Mouse (Mus musculus): ENCODE results near the gene Fxyd5.

Fxyd5 gene

DNA sequence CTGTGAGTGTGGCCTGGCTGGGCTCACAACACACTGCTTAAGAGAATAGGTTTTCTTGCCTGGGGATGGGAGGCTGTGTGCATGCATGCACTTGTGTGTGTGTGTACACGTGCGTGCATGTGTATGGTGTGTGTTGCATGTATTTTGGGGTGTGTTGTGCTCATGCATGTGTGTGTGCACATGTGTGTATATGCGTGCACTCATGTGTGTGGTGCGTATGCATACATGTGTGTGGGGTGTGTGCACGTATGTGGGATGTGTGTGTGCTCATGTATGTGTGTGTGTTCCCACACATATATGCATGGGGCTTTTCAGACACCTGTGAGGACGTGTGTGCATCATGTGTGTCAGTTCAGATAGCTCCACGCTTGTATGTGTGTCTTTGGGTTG is 18.3 kb upstream of the Fxyd5 start:
- DNase-seq (ENCODE audit: low read depth), result no peak

DNA sequence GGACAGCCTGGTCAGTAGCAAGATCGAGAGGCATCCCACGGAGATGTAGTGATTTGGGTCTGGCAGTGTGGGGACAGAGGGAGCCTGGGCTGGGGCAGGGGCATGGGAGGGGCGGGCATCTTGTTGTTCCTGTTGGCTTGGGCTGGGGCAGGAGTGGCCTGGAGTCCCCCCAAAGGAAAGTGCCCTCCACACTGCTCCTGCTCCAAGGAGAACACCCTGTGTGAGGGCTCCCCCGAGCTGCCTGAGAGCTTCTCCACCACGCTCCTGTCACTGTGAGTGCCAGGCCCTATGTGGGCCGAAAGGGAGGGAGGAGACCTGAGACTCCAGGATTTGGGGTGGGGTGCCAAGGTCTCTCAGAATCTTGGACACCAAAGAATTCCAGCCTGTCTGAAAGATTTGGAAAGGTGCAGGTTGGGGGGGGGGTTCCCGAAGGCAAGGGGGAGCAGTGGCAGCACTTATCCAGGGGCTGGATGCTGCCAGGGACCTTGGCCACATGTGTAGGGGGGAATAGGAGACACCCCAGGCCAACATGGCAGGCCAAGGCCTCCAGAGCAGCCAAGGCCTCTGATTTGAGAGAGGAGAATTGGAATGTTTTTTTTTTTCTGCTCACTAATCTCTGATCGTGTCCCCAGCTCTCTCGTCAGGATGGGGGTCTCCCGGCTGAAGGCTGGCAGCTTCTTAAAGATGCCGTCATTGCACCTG is 17.8 kb upstream of the Fxyd5 start:
- DNase-seq (ENCODE audit: low read depth), result no peak

DNA sequence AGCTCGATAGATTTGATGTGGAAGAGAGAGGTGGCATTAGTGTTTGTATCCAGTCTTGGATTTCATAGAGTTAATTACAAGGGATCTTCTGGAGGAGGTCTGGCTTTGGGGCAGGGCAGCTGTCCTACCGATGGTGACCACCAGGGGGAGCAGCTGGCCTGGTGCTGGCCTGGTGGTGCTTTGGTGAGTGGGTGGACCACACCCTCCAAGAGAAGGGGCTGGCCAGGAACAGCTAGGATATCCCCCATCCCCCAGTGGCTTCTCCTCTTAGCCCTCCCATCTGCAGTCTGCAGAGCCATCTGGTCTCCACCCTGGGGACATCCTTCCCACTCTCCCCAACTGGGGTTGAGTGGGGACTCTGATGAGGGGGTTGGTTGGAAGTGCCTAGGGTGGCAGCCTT is 16.8 kb upstream of the Fxyd5 start, which contains the start of gene Lgi4:
Gene Lgi4, plus strand, starts transcription at position 235 of the 400 bp plus-strand sequence.
- no peak for DNase-seq (ENCODE audit: low read depth)

DNA sequence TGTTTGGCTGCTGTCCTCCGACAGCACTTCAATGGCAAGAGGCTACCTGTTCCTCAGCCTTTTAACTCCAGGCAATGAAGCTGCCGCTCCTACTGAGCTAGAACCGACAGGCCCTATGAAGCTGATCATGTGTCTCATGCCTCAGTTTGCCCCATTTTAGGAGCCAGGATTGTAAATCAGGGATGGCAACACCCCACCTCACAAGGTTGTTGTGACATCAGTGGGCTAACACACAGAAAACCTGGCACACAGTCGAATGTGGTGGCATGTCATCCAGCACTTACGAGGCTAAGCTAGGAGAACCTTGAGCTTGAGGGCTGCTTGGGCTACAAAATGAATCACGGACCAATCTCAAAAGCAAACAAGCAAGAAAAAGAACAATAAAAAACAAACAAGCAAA is 15.9 kb upstream of the Fxyd5 start:
- DNase-seq (ENCODE audit: low read depth), result no peak

DNA sequence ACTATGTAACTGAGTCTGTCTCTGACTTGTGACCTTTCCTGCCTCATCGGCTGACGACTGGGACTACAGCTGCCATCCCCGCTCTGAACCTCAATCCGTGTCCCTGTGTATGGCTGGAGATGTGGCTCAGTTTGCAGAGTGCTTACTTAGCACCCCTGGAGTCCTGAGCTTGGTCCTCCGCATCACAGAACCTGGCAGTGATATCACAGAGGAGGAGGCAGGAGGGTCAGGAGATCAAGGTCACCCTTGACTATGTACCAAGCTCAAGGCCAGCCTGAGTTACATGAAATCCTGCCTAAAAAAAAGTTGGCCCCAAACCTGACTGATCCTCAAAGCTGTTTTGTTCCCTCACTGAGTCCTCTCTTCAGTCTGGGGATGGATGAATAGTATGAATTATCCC is 15.4 kb upstream of the Fxyd5 start:
- no peak for DNase-seq (ENCODE audit: low read depth)

DNA sequence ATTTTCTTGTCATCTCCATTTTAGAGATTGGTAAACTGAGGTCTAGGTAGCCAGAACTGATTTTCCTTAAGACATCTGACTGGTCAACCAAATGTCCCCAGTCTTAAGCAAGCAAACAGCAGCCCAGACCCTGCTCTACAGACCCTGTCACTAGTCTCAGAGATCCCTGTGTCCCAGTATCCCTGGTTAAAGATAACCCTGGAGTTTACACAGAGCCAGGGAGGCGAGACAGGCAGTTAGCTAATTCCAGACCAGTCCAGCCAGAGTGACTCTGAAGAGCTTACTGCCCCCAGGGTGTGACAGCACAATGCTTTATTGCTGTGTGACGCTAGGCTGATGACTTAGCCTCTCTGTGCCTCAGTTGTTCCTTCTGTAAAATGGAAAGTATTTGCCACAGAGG is 14.8 kb upstream of the Fxyd5 start, which contains the start of gene Fxyd1:
Gene Fxyd1, minus strand, starts transcription at position 129 of the 400 bp plus-strand sequence.
- DNase-seq (ENCODE audit: low read depth), result no peak

DNA sequence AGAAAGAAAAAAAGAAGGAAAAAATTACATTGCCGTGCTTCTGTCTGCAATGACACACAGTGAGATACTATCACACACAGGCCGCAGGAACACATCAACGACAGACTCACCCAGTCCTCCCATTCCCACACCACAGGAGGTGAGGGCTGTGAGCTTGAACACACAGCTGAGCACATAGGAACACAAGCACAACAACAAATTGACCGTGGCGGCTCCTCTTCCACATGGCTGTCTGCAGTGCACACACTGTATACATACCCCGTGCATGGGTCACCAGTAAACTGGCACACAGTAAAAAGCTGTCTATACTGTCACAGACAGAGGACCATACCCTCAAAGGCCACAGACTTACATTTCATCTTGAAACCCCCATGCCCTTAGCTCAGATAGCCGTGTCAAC is 14.2 kb upstream of the Fxyd5 start:
- DNase-seq (ENCODE audit: low read depth), result no peak

DNA sequence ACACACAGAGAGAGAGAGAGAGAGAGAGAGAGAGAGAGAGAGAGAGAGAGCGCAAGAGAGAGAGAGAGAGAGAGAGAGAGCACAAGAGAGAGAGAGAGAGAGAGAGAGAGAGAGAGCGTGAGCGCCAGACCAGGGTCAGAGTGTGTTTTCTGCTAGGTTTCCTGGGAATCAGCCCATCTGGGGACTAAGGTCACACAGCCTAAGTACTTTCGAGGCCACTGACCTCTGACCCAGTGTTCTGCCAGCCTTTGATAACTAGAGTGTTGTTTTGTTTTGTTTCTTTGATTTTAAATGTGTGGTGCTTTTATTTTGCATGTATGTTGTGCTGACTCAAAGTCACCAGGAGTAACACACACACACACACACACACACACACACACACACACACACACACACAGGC is 13.6 kb upstream of the Fxyd5 start:
- DNase-seq (ENCODE audit: low read depth), result no peak

DNA sequence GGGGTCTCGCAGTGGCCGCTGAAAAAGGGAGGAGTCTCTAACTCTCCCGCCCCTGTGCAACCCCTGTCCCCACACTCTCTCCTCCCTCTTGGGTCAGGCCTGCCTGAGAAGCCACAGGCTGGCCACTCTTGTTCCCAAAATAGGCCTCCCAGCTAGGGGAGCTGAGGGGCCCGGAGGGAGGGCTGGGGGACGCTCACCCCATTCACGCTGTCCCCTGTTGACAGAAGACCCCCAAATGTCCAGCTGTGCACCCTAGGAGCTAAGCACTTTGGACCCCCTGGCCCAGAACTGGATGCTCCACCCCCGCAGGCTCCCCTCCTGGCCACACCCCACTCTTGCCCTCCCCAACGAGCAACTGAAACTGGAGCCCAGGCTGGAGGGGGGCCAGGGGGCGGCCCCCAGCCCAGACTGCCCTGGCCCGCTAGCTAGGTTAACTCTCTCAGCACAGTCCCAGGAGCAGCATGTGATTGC is 13.1 kb upstream of the Fxyd5 start:
- no peak for DNase-seq (ENCODE audit: low read depth)

DNA sequence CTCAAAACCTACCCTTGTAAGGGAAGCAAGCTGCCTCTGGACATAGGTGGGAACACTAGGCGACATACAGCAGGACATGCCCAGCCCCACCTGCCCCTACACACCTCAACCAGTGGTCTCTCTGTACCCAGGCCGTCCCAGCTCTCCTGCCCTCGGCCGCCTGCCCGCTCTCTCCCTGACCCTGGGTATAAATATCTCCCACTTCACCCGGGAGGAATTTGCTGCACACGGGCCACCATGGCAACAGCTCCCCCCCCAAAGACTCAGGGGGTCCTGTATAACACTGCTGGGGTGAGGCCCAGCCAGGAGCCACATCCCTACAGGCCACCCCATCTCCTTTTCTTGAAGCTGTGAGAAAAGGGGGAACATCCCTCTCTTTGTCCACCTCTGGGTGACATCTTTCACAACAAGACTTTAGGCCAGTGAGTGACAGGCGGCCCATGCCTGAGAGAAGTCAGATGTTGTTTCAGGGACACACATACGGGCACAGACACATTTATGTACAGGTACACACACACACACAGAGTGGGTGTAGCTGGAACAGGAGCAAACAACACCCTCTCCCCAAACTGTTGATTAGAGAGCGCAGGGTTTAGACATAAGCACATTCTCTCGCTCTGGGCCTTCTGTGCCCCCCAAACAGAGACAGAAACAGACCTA is 12.5 kb upstream of the Fxyd5 start:
- DNase-seq (ENCODE audit: low read depth), result no peak

DNA sequence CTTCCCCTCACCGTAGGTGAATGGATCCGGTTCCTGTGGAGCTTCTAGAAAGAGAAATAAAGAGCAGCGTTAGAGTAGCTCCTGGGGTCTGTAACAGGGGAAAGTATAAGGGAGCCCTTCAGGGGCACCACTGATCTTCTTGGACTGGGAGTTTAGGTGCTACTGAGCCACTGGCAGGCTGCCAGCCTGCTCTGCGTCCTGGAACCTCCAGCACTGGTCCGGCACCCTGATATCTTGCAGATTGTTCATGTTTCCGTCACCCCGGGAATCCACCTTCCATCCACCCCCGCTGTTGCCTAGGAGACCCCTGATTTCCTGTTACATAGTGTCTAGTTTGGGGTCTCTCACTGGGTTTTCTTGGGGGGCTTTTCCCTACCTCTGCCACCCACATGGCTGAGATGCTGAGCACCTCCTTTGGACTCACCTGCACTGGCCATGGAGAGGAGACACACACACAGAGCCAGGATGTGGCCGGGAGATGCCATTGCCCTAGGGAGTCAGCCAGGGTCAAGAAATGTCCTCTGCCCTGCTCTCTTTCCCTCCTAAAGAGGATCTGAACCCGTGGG is 11.7 kb upstream of the Fxyd5 start:
- DNase-seq (ENCODE audit: low read depth), result no peak

DNA sequence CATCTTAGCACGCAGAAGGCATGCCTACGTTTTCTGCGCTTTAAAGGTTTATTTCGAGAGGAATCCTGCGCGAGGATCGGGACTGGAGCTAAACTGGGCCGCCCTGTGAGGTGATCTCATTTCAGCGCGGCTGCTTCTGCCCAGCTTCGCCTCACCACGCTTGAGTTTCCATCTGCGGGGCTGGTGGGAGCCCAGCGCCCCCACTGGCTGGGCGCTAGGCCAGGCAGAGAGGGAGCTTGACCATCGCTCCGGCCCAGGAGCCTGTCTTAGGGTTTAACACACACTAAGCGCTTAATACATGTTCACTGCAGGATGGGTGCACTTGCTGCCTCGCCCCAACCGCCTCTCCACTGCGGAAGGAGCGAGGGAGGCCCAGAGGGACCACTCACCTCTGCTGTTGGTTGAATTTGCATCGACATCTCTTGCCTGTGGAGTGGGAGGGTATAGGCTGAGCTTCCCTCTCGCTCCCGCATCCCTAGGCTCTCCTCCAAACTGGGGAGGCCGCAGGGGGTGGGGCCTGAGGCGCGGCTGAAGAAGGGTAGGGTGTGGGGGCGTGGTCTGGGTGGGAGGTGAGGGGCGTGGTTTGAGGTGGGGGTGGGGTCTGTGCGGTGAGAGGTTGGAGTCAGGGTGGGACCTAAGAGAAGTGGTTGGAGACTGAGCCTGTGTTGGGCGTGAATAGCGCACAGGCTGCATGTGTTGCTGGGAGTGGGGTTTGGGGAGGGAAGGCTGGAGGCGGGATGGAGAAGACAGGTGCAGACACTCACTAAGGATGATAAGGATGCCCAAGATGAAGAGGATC is 10.6 kb upstream of the Fxyd5 start:
- no peak for DNase-seq (ENCODE audit: low read depth)

DNA sequence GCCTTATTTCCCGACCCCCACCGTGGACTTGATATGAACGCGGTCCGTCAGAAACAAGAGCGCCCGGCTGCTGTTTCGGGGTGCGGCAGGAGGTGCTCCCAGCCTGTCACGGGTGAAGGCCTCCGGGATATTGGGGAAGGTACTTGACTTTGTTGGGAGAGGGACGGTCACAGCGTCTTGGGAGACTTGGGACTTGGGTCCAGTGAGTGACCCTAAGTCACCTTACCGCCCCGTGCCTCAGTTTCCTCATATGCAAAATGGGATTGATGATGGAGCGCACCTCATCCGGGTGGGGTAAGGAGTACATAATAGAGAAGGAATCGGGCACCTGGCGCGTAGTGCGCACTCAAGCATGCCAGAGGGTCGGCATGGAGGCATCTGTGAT is 10.0 kb upstream of the Fxyd5 start:
- DNase-seq (ENCODE audit: low read depth), result no peak

DNA sequence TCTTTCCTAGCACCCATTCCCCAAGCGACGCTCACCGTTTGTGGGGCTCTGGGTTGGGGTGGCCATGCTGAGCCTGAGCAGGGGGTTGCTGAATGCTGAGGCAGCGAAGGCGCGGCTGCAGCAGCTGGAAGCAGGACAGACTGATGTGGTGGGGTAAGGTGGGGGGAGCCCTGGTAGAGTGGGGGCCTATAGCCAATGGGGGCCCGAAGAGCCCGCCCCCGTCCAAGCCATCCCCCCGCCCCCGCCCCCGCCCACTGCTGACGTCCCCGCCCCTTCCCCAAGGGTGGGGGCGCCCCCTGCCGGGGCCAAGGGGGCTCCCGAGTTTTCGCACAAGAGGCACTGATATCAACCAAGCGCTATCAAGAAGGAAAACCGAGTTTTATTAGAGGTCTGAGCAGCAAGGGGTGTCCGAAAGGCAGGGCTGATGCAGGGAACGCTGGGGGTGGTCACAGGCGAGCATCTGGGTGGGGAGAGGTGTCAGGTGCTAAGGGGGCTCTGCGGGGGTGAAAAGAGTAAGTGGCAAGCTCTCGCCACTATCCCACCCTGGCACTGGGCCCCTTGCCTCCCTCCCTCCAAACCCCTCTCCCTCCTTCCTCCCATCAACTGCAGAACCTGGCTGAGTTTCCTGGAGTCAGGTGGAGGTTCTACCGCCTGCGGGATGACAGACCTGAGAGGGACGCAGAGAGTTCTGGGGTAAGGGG is 9.2 kb upstream of the Fxyd5 start, which contains the start of gene Fxyd7:
Gene Fxyd7, minus strand, starts transcription at position 147 of the 701 bp plus-strand sequence.
- DNase-seq (ENCODE audit: low read depth), result no peak

DNA sequence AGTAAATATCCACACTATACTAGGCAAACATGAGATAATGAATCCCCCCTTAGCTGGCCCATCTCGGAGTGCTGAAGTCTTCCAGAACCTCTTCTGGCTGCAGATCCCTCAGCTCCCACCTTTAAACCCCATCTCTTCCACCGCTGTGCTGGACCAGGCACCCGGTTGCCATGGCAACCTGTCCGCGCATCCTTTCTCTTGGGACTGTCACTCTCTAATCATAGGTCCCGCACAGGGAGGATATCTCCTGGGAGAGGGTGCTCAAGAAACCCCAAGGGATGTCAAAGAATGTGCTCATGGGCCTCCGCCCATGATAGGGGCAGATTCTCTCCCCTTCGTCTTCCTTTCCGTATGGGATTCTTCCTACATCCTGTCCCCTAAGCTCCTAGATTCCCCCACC is 8.6 kb upstream of the Fxyd5 start:
- DNase-seq (ENCODE audit: low read depth), result no peak

DNA sequence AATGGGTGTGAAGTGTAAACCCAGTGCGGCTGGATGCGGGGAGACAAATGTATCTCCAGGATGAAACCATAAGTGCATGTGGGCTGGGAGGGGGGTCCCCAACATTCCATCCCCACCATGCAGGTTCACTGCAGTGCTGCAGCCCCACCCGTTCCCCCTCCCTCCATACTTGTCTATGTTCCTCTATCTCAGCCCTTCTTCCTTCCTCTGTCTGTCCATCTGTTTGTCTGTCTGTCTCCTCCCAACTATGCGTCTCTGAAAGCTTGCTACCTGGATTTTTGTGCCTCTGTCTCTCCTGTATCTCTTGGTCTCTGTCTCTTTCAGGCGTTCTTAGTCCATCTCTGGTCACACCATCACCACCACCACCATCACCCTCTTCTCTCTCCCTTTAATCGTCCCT is 8.2 kb upstream of the Fxyd5 start:
- DNase-seq (ENCODE audit: low read depth), result no peak

DNA sequence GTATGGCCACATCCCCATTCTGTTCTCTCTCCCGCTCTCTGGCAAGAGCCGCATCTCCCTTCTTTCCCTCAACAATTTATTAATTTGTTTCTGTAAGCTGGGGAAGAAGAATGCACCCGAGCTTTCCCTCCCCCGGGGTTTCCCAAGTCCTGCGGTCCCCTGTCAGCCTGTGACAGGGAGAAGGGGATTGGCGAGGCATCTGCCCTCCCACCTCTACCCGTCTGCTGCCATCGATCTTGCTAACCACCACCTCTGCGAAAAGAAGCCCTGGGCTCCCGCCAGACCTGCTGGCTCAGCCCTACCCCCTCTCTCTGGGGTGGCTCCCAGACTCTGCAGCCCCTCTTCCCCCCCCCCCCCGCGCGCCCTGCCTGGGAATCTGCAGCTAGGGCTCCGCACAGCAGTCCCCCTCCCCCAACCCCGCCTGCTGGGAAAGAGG is 7.6 kb upstream of the Fxyd5 start:
- DNase-seq (ENCODE audit: low read depth), result no peak

DNA sequence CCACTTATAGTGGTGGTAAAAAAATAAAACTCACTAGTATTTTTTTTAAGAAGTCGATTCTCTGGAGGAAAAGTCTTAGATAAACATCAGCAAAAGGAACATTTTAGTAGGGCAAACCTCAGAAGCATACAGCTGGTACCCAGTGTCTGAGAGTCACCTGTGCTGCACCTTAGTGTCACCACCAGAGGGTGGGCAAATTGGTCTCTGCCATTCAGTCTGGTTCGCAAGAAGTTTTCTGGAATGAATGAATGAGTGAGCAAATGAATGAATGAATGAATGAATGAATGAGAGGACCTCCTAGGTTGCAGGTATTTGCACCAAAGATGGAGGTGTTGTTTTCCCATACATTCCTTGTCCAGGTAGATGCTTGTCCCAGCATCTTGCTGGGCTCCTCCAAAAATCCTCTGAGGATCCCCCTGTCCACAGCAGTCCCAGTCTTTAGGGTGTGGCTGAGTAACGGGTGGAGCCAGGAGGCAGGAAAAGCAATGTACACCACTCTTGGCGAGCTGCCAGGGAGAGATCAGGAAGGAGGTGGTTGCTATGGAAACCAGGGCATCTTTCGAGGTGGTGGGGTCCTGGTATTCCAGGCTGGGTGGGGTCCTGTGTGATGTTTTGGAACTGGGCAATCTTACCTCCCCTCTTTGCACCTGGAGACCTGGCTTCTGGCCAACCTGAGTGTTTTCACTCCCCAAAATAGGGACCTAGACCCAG is 7.0 kb upstream of the Fxyd5 start:
- DNase-seq (ENCODE audit: low read depth), result no peak

DNA sequence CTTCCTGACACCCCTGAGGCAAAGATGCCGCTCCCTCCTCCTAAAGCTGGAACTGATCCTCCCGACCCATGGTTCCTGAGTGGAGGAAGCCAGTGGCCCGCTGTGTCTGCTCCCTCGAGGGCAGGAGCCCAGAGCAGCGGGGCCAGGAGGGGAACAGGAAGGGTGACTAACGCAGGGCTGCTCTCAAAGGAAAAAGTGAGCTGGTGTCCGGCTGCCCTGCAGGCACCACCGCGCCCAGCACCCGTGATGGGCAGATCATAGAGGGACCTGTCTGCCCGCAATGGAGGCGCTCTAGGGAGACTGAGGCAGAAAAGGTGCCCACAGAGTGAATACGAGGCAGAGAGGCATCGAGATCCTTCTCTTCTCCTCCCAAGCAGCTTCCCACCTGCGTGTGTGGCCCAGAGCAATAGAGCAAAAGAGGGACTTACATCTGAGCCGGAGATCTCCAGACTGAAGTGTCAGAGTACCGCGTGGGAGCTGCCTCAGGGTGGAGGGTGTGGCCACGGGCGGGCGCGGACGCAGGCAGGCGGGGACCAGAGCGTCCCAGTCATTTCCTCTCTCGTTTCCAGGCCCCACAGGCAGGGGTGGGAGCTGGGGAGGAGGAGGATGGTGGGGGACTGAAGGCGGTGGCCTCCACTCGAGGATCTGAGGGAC is 492 bp downstream of the Fxyd5 start:
- no peak for DNase-seq (ENCODE audit: low read depth)

DNA sequence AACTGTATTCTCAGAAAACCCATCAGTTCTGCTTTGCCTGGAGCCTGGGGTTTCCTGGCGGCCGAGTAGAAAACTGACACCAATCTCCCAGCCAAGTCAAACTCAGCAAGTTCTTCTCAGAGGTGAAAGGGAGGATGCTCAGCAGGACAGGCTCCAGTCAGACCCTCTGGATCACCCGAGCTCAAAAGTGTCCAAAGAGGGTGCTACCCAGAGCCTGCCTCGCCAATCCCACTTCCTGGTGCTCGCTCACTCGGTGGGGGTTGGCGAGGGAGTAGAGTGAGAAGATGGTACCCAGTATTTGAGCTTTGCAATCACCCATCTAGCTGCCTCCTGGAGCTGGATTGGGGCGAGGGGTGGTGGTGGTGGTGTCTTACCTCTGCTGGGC is 1.3 kb downstream of the Fxyd5 start:
- DNase-seq (ENCODE audit: low read depth), result no peak

Measured in c-Kit-positive CD71-negative TER-119-negative erythroid progenitor cells, embryonic 14.5 days (primary cell).